Mouse (Mus musculus): Measurements from ENCODE around the gene Tmem167. TPM values are rescaled to one million over a fixed set of nuclear protein-coding genes. Genes with fewer than 3 reads are reported as not detected.
"Not testable (repeated sequence)": the region's sequence is repeated elsewhere in the genome, so short reads cannot be mapped to it uniquely, and the experiment has no call there.

Gene Tmem167
- 10 to 100 TPM; 20.8 to 23.0 TPM for total RNA-seq (2021)
- long read RNA-seq, experiment 1, full-length matches to known transcripts = 71 of 81 reads
- long read RNA-seq, experiment 1, partial matches to known transcripts = 5 of 81 reads
- long read RNA-seq, experiment 1, other reads (novel, unspliced or antisense) = 5 of 81 reads
- long read RNA-seq, experiment 2, full-length matches to known transcripts = 61 of 70 reads
- long read RNA-seq, experiment 2, partial matches to known transcripts = 5 of 70 reads
- long read RNA-seq, experiment 2, other reads (novel, unspliced or antisense) = 4 of 70 reads

DNA sequence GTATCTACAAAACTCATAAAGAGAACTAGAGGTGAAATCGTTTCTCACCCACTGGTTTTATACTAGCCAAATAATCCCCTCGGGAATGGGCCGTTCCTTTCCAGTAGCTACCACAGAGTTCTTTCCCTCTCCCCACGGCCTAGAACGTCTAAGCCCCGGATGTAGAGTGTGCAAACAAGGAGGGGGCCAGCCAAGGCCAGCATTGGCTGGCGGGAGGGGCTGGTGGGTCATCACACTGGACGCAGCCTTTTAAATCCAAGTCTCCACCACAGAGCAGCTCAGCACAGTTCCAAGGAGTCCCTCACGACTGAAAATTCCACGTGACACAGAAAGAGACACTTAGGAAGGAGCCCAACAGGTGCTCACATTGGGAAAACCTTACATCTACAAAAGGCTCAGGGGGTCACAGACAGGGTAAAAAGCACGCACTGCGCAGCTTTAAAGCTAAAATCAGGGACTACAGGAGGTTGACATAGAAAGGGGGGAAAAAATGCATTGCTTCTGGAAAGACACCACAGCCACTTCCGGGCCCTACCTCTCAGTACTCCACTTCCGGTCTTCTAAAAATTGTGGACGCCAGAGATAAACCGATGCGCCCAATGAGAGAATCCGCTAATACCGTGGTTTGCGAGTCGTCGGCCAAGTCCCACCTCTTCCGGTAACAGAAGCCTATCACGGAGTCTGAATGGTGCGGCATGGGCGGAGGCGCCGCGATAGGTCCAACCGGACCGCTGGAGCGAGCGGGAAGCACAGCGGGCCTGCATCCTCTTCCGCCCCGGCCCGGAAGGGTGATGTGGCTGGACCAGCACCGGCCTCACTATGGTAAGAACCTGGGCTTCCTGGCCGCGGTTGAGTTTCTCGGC lies at the start of gene Tmem167, which contains the start of gene Xrcc4:
Gene Tmem167 (plus strand): TSS at position 162 of the 863 bp plus-strand sequence.
Gene Xrcc4 (minus strand): TSS at position 647 of the 863 bp plus-strand sequence.
- DNase-seq (ENCODE audit: low spot score in 2 of 2) = peak; percentile 84 to 96

DNA sequence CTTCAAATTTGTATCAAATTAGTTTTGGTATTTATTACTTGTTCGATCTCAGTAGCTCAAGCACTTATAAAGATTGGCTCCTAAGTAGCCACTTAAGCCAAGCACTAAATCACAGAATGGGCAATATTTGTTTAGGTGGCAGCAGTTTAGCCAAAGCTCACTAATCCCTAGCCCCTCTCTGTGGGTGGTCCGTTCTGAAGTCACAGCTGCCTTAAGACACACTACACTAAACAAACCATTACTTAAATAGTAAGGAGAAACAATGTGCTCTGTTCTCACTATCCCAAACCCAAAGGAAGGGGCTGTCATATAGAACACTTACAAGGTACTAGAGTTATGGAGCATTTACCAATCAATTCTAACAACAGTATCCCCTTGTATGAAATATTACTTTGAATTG lies 49.3 kb upstream of the Tmem167 start:
- no peak for DNase-seq (ENCODE audit: low spot score in 2 of 2)

DNA sequence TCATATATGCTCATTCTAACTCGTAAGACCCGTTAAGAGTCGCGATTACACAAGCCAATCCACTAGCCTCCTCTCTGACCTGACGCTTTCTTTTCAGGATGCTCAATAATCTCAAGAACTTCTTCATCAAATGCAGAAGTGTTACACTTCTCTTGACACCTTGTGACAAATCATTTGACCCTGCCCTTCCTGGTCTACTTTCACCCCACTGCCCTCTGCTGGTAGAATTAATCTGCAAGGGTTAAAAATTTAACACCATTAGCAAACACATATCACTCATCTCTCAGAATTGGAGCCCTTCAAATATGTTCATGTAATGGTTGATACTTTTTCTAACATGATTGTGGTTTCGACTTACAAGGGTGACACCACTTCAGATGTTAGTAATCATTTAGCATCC lies 37.2 kb upstream of the Tmem167 start:
- no peak for DNase-seq (ENCODE audit: low spot score in 2 of 2)

DNA sequence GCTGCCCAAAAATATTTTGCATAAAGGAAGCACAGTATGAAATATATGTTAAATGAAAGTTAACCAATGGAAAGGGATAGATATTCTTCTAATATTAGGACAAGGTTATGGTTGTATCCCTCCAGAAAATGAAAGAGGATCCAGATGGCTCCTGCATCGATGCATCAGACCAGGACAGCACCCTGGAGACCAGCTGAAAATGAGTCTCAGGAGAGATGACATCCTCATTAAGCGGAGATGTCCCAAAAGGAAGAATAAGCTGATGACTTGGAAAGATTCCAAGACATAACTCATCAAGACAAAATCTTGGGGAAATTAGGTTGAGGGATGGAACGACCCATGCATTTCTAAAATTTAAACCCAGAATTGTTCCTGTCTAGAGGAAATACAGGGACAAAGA lies 36.5 kb upstream of the Tmem167 start:
- DNase-seq (ENCODE audit: low spot score in 2 of 2) = no peak

DNA sequence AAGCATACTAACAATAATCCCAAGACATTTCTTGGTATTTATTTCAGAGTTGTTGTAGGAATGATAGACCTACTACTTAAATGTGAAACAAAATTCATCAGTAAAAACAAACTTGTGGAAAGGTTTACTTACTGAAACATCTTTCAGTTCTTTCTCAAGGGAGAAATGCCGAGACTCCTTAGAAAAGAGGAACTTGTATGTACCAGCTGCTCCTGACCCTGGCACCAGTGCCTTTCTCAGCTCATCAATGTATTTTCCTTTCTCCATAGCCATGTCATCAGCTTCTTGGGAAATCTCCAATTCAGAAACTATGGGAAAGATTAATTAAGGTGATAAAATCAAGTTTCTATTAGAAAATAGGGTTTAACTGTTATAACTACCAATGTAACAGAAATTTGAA lies 27.0 kb upstream of the Tmem167 start:
- DNase-seq (ENCODE audit: low spot score in 2 of 2) = no peak

DNA sequence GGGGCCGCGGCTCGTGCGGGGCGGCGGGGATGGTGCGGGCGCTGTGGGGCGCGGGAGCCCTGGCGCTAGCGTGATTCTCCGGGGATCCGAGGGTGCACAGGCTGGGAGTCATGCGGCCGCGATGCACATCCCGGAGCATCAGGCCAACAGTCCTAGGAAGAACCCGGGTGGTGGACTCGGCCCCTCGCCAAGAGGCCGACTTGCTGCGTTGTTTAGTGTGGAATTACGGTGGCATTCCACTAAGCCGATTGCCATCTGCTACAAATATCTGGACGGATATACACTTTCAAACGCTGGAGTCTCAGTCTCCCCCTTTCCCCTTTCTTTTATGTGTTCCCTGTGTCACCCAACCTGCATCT lies 881 bp downstream of the Tmem167 start:
- no peak for DNase-seq (ENCODE audit: low spot score in 2 of 2)

DNA sequence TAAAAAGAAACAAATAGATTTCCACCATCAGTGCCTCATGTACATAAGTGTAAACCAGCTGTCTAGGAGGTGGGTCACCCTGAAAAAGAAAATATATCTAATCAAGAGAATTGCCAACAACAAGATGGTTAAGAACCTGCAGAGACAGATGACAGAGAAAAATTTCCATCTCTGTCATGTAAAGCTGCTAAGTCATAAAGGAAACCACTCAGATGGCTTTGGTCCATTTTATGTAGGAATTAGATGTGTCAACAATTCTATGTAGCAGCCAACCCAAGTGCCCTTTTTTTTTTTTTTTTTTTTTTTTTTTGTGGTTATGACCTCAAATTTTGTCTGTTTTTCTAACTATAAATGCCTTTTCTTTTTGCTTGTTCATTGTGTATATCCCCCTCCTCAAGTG lies 12.6 kb downstream of the Tmem167 start:
- no peak for DNase-seq (ENCODE audit: low spot score in 2 of 2)

DNA sequence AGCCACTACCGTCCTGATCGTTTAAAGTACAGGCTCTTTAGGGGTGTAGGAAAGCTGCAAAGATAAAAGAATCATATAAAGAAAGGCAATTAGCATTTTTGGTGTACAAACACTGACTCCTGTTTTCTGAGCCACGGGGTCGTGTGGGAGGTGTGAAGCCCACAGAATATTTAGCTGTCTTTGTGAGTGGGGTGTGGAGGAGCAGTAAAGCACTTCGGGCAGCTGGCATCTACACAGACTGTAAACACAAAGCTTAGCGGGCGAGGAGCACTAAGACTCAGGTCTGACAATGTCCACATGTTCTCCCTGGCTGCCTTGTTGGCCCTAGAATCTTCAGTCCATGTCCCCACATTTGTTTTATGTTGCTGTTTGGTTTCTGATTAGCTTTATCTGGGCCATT lies 17.2 kb downstream of the Tmem167 start:
- DNase-seq (ENCODE audit: low spot score in 2 of 2) = no peak

DNA sequence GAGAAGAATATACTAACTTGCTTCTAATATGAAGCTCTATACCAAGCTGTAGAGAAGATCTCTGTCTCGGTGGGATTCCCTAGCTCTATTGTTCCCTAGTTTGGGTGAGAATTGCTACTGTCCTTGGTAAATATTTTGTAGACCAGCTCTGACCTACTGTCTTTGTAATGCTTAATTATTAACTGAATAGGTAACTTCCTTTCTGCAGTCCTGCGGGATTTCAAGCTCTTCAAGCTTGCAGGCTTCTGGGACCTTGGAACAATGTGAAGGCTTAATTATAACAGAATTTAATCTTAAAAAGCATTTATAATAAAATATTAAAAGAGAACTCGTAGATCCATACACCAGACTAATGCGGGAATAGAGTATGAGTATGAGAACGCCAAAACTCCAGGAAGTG lies 19.8 kb downstream of the Tmem167 start:
- DNase-seq (ENCODE audit: low spot score in 2 of 2) = not testable (repeated sequence)

DNA sequence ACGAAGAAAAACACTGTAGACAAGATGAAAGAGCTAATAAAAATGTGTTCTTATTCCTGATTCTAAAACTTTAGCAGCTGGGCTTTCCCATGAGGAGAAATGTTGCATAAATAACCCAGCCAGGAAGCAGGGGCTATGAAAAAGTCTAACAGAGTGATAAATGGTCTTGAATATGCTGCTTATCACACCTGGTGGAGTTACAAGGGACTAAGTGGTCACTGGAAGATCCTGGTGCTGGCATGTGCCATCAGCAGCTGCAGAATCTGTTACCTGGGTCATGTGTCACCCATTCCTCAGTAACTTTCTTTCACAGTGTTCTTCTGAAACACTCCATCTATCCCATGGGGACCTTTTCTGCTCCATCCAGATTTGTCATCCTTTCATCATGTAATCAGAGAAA lies 22.8 kb downstream of the Tmem167 start:
- DNase-seq (ENCODE audit: low spot score in 2 of 2) = no peak

DNA sequence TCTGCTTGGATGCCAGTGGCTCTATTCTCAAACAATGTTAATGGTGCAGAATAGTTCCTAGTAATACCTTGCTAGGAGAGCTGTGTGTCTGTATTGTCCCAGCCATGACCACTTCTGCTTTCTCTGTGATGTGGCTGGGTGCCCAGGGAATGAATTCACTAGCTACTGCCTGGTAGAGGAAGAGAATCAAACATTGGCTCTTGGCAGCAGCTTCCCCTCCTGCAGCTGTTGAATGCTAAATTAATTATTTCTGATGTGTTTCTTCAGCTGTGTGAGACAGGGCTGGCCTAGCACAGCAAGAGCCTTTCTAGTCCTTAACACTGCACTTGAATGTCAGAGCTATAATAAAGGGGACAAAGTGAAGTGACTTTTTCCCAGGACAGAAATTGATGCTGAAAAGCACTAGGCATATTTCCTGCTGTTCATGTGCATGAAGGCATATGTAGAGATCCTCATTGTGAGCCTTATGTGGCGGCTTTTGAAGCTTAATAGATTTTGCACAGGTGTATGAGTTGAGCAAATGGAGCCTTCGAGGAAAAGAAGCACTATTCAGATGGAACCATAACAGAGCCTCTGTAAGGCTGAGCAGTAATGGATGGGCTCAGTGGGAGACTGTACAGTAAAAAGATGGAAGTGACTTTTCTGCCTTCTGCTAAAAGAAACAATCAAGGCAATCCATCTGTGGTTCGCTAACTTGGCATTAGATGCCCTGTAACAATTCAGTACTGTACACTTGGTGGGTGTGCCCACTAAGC lies 47.4 kb downstream of the Tmem167 start:
- peak; percentile 25 to 69 for DNase-seq (ENCODE audit: low spot score in 2 of 2)

DNA sequence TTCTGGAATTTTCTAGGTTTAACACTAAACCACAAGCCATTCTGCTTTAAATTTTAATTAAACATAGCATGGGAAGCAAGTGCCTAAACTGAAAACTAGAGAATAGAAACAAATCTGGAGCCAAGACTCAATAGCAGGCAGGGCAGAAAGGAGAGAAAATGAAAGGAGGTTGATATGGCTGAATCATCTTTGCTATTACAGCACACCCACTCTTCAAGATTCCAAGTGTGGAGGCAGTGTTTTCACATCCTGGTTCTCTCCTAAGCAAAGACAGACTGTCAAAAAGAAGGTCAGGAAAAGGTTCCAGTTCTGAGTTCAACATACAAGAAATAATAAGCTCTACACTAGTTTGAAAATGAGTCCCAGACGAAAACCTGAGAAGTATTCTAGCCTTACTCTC lies 52.8 kb downstream of the Tmem167 start:
- DNase-seq (ENCODE audit: low spot score in 2 of 2) = no peak

DNA sequence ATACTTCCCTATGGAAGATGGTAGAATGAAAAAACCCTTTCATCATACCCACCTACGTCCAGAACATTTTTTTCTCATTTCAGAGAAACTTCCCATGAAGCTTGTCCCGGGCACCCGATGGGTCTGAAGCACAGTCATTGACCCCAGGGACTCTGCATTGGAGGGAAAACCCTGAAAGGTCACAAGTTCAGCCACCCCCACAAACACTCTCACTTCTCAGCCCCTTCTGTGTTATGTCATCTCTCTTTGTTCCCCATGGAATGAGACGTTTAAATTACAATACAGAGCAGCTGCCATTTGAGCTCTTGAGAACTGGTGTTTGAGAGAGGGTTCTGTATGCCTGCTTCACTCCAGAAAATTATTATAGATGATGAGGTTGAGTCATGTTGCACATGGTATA lies 54.3 kb downstream of the Tmem167 start:
- no peak for DNase-seq (ENCODE audit: low spot score in 2 of 2)

DNA sequence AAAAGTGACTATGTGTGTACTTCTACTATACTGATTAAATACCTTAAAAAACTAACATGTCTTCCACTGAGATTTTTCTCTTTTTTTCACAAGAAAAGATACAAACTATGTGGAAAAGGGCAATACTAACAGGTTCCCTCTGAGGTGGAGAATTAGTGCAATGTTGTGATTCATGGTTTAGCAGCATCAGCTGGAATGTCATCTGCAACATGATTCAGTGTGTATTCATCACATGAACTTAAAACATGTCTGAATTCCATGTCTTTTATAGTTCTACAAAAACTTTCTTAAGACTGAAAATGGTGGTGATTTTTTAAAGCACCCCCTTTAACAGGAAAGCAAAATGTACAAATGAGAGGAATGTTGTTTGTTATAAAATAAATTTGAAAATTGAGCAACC lies 63.0 kb downstream of the Tmem167 start:
- no peak for DNase-seq (ENCODE audit: low spot score in 2 of 2)

DNA sequence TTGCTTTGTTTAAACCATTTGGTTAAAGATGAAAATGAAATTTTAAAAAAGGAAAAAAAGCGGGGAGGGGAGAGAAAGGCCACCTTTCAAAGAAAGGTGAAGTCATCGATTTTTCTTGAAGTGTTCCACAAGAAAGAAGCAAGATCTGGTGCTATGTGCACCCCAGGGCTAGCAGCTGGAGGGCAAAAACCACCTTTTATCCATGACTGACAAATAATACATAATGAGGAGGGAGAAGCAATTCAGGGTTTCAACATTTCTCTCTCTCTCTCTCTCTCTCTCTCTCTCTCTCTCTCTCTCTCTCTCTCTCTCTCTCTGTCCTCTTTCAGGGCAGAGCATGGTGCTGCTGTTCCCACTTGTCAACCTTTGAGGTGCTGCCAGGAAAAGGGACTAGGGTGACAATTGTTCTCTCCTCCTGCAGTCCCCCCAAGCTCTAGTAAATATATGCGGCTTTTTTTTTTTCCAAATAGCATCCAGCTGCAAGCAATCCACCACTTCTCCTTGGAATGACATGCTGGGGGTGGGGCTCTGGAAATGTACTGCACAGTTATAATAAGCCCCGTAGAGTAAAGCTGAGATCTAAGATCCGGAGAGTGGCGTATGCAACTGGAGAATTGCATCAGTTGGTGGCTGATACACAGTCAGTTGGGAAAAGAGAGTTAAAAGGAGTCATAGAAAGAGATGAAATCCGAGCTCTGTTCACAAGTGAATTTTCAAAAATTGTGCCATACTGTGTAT lies 63.8 kb downstream of the Tmem167 start:
- DNase-seq (ENCODE audit: low spot score in 2 of 2) = peak in 1 of 2 experiments; percentile 21

DNA sequence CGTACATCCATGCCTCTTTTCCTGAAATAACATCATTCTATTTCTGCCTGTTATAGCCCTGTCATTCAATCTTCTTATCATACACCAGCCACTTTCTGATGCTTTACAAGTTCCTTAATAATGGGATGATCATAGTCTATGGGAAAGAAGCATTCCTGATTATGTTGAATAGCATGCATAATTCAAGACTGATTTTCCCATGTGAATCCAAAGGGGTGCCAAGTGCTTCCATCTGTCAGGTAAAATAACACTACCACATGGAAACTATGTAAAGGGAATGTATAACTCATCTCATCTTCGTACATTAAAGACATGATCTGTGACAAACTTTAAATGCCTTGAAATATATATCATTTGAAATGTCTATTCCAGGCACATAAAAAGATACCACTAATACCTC lies 75.2 kb downstream of the Tmem167 start:
- DNase-seq (ENCODE audit: low spot score in 2 of 2) = no peak

DNA sequence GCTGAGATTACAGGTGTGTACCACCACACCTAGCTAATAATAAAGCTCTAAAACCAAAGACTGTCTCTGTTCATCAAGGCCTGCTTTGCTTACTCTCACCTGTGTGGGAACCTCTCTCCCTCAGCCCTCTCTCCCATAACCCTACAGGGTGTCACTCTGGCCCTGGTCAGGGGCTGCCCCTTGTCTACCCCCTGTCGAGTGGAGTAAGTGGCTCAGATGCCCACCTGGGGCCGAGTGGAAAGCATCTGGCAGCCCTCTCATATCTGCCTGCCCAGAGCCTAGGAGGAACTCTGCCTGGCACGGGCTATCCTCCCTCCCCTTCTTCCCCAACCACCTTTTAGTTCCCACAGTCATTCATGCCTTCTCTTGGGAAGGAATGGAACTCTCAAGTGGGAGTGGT lies 78.1 kb downstream of the Tmem167 start:
- no peak for DNase-seq (ENCODE audit: low spot score in 2 of 2)

DNA sequence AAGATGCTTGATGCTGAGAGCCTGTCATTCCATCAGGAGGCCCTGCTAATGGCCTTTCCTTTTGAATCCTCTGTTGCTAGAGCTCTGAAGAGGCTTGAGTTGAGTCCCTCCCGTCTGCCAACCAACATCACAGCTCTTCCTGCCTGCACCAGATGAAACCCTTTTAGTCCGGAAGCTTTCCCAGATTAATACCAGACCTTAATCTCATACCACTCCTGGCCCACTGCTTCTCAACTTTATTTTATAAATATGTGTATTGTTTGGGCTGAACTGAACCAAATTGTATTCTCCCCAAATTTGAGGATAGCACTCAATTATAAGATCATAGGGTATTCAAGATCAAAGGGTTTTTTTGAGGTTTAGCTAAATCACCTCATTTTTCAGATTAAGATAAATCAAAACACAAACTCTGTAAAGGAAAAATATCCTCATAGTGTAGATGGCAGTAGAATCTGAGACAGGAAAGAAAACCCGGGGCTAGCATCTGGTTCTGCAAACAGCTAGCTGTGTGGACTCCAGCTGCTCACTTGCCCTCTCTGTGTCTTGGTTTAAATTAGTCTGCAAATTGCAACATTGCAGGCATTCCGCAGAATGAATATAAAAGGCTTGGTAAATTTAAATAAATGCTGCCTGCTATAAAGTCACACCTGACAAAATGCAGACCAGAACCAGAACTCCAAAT lies 81.3 kb downstream of the Tmem167 start:
- DNase-seq (ENCODE audit: low spot score in 2 of 2) = no peak

DNA sequence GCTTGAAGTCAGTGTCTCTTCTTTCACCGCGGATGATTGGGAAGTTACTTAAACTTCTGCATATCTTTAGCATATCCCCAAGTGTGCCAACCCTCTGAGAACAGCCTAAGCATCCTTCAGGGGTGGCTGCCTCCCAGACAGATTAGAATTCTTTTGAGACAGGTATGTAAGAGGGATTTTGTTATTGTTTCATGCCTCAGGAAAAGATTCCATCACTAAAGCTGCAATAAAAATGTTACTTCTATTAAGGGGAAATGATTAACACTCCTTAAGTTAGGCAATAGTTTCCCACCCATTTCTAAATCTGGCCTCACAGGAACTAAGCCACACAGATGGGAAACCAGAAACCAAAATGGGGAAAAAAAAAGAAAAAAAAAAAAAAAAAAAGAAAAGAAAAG lies 81.9 kb downstream of the Tmem167 start:
- DNase-seq (ENCODE audit: low spot score in 2 of 2) = no peak

DNA sequence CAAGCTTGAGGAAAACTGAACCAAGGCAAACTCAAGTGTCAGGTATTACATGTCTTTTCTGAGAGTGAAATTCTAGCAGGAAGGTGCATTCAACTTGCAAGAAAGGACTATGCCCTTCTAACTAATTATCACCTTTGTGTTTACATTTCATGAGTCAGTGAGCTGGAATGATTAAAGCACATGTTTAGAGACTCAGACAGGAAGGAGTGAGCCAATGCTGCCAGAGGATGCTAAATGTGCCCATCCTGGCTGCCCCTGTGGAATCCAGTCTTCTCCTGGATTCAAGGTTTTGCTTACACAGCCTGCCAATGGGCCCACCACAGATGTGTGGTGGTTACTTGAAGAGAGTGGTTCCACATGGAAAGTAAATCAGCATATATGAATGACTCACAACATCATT lies 82.5 kb downstream of the Tmem167 start:
- DNase-seq (ENCODE audit: low spot score in 2 of 2) = no peak

DNA sequence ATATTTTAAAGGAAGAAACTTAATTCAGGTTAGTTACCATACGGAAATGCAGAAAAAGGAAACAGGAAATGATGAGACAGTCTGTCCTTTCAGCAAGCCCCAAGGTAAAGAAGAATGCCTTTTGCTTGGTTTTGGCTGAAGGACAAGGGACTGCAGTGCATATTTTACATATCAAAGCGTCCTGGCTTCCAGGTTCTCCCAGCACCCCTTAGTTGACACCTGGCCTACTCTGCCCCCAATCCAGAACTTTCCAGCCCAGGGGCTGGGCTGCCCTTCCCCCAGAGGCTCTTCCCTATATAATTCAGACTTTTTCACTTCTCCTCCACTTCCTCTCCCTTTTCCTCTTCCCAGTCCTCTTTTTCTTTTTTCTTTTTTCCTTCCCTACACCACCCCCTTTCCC lies 86.7 kb downstream of the Tmem167 start:
- DNase-seq (ENCODE audit: low spot score in 2 of 2) = no peak
